Mouse (Mus musculus) liver, postnatal 0 days (tissue): ENCODE measurements at regions not wholly inside any gene's neighbourhood (a gene's known extent, or its start where the extent isn't known, plus 50 kb on each side); places are given as distances from the start of the nearest gene placed in this dataset.

Experiments used
- CTCF ChIP-seq: sonication (generic); IDR thresholded peaks from 2 replicates; pipeline ENCODE4 v1.5.1; 2016; ENCODE audit warnings: antibody characterized with exemption, low read depth
- EP300 ChIP-seq: IDR thresholded peaks from 2 replicates; pipeline ENCODE4 v1.6.1; 2016; ENCODE audit warnings: antibody characterized with exemption, low read depth, mild to moderate bottlenecking

DNA sequence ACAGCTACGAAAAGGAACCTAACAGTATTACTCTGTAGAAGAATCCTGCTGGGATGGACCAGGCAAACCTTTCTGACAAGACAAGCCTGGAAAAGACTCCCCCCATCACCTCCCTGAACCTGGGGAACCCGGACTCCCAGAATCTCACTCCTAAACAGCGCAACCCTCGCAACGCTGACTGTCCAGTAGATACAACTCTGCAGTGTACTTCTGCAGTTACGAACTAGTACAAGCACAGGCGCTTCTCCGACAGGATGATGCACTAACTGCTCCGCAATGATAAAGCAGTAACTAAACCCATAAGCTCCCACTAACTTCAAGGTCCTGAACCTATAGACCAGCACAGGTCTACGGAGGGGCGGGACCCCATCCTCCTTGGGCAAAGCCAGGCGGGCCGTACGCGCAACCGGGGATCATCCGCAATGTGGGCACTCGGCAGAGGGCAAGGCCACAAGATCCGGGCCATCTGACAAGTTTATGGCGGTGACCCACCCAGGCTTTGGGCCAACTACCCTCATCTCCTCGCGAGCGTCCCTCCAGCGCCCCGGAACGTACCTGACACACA is 88.0 kb downstream of the Crisp4 start:
- TF ChIP-seq CTCF = no peak
- TF ChIP-seq EP300 = no peak
